Mouse (Mus musculus): ENCODE measurements around the gene Pigw.

Pigw gene

GRCm38 (mm10) chr11:84879772-84880464 lies at the start of gene Pigw, which contains the start of gene Myo19:
Gene Pigw, minus strand, starts transcription at chr11:84880285.
Gene Myo19, plus strand, starts transcription at chr11:84880148.
- DNase-seq = peak; percentile 94

GRCm38 (mm10) chr11:84920981-84921380 lies 40.9 kb upstream of the Pigw start:
- DNase-seq = no peak

GRCm38 (mm10) chr11:84919951-84920350 lies 39.9 kb upstream of the Pigw start:
- no peak for DNase-seq

- DNase-seq = peak; percentile 54
Measured at GRCm38 (mm10) chr11:84919276-84919675, 39.2 kb upstream of the Pigw start.

- peak; percentile 90 for DNase-seq
Measured at GRCm38 (mm10) chr11:84918425-84918824, 38.3 kb upstream of the Pigw start.

GRCm38 (mm10) chr11:84916703-84917300 lies 36.7 kb upstream of the Pigw start:
- peak; percentile 9 for DNase-seq

GRCm38 (mm10) chr11:84916053-84916702 lies 36.1 kb upstream of the Pigw start, which contains the start of gene Znhit3:
Gene Znhit3, minus strand, starts transcription at chr11:84916366.
- DNase-seq = peak; percentile 94

GRCm38 (mm10) chr11:84914673-84915072 lies 34.6 kb upstream of the Pigw start:
- DNase-seq = peak; percentile 7

GRCm38 (mm10) chr11:84910411-84910810 lies 30.3 kb upstream of the Pigw start:
- DNase-seq = no peak

- no peak for DNase-seq
Measured at GRCm38 (mm10) chr11:84908480-84908879, 28.4 kb upstream of the Pigw start.

GRCm38 (mm10) chr11:84907081-84907480 lies 27.0 kb upstream of the Pigw start:
- no peak for DNase-seq

- DNase-seq = no peak
Measured at GRCm38 (mm10) chr11:84904597-84905144, 24.6 kb upstream of the Pigw start.

- DNase-seq = no peak
Measured at GRCm38 (mm10) chr11:84893113-84893512, 13.0 kb upstream of the Pigw start.

- DNase-seq = no peak
Measured at GRCm38 (mm10) chr11:84891705-84892104, 11.6 kb upstream of the Pigw start.

- no peak for DNase-seq
Measured at GRCm38 (mm10) chr11:84889492-84889891, 9.4 kb upstream of the Pigw start.

GRCm38 (mm10) chr11:84888025-84888424 lies 7.9 kb upstream of the Pigw start:
- no peak for DNase-seq

- DNase-seq = no peak
Measured at GRCm38 (mm10) chr11:84886767-84887511, 6.9 kb upstream of the Pigw start.

- no peak for DNase-seq
Measured at GRCm38 (mm10) chr11:84886236-84886635, 6.2 kb upstream of the Pigw start.

- no peak for DNase-seq
Measured at GRCm38 (mm10) chr11:84885238-84885637, 5.2 kb upstream of the Pigw start.

- DNase-seq = no peak
Measured at GRCm38 (mm10) chr11:84882346-84882745, 2.3 kb upstream of the Pigw start.

GRCm38 (mm10) chr11:84880971-84881370 lies 886 bp upstream of the Pigw start:
- DNase-seq = no peak

GRCm38 (mm10) chr11:84880465-84880961 lies 428 bp upstream of the Pigw start:
- DNase-seq = peak; percentile 77
